Mouse (Mus musculus) cerebellum, postnatal 14 days (tissue): ENCODE results near the gene Olfr898.

Experiments used
- DNase-seq, 2 experiments: peaks; one replicate each; pipeline ENCODE4 v3.0.0; 2021; ENCODE audit warnings: mixed read lengths in 2 of 2

Olfr898 gene

DNA sequence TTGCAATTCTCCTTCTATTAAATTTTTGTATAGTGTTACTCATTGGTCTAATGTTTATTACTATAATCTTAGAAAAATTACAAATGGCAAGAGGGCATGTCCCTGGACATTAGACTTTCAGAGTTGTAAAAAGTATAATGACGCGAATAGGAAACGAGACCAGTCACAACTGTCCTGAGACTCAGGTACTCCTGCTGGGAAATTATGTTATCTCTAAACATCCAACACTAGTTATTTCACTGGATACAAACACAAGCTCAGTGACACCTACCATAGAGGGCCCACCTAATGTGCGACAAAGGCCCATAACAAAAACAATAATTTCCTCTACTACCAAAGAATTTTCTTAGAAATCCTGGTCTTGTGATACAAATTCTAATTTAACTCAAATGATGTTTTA is at the start of gene Olfr898:
Olfr898 (plus strand) TSS at position 301 of the 400 bp plus-strand sequence.
- DNase-seq = no peak

DNA sequence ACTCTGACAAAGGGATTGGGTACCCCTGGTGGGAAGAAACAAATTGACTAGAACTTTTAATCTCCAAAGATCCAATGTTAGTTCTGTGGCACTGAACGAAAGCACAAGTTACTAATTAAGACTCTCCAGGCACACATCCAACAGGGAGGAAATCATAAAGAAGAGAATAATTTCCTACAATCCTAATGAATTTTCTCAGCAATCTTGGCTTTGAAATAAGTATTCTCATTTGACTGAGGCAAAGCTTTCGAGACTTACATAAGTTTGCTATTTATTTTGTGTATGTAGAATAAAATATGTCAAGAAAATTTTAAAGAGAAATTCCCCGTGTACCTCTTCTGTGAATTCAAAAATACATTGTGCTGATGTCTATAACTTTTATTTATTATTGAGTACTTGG is 19.5 kb upstream of the Olfr898 start, which contains the start of gene Olfr25:
Olfr25 (plus strand) TSS at position 301 of the 400 bp plus-strand sequence.
- no peak for DNase-seq

DNA sequence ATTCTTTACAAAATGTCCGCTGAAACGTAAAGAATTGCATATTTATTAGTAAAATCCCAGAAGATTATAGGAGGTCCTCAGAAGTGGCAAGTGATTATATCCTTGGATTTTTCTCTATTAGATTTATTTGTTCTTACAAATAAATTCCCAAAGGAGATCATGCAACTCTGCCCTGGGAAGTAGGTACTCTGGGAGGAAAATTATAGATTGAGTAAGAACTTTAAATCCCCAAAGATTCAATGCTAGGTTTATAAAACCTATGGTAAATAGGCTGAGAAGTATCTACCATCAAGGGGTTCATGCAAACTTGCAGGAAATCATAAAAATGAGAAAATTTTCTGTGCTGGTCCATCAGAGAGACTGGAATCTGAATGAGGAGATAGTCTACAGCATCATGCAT is 18.4 kb downstream of the Olfr898 start, which contains the start of gene Olfr250:
Olfr250 (plus strand) TSS at position 301 of the 400 bp plus-strand sequence.
- DNase-seq = no peak

DNA sequence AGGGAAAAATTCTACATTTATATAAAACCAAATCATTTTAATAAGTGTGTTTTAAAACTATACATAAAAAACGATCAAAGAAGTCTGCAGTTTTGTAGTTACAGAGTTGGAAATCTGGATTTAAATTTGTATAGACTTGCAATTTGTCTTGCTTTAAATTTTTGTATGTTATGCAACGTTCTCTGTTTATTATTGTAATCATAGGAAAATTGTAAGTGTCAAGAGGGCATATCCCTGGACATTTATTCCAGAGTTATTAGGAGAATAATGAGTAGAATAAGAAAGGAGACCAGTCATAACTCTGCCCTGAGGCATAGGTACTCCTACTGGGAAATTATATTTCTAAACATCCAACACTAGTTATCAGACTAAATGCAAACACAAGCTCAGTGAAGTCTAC is 28.6 kb downstream of the Olfr898 start, which contains the start of gene Olfr251:
Olfr251 (plus strand) TSS at position 301 of the 400 bp plus-strand sequence.
- DNase-seq = no peak

DNA sequence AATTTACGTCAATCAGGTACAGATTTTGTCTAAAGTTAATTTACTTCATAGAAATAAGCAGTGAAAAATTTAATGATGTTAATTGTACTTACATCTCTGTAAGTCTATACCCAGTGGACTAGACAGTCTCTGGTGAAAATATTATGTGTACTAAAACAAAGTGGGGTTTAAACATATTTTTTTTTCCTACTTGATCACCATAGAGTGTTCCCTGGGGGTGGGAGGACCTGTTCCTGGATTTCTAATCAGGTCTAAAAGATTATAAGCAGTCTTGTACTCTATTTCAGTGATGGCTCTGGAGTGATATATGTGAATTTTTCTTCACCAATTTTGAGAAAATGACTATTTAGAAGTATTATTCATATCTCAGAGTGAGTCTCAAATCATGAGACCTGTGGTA is 53.2 kb downstream of the Olfr898 start, which contains the start of gene Olfr147:
Olfr147 (plus strand) TSS at position 301 of the 400 bp plus-strand sequence.
- DNase-seq = no peak
